Mouse (Mus musculus) neutrophil, adult 5-6 weeks (primary cell): ENCODE data around the gene Olfr92. TPM values are rescaled to one million over a fixed set of nuclear protein-coding genes. Genes with fewer than 3 reads are reported as not detected.

ENCODE experiments used
- ATAC-seq: fragments of 151-379, 151-347 bp; 2 replicates; pipeline ENCODE4 v1.8.0; 2017; ENCODE audit warnings: mild to moderate bottlenecking, moderate TSS enrichment; ENCODE audit not compliant: insufficient number of reproducible peaks, poor library complexity, low FRiP score, severe bottlenecking; ENCODE audit errors: extremely low read depth
- total RNA-seq: library from RNA; stranded (forward); fragments of 200-1000 nt; gene quantifications from 2 replicates; pipeline ENCODE4 v1.2.3, GENCODE M21; 2017

The Olfr92 gene
- total RNA-seq, 1 experiment from 2014 or later, result not detected

DNA sequence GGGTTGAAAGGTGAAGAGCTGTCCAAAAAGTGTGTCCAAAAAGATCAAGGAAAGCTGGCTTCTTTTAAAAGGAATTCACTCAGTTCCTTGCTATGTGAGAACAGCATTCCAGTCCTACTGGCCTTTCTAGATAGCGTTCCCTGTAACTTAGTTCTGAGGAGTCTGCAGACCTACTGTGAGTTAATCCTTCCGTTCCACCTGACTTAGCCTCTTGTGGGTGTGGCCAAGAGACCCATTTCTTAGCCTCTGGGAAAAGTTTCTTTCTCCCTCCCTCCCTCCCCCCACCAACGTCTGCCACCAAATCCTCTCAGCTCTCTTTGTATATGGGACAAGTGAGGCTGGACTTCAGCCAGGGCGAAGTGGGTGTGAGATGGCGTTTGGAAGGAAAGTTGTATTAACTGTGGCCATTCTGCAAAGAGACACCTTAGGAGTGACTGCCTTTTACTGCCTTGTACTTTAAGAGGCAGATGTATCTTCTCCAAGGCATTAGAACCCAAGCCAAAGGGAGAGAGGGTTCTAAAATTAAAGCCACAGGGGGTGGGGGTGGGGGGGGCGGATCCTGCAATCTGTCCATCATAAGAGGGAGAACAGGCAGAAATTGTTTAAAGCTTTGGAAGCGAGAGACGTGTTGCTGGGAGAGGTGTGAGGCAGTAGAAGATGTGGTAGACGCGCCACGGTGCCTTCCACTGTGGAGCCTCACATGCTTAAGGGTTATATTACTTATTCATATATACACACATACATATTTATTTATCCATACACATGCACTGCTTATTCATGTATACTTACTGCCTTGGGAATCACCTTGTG lies 56.0 kb downstream of the Olfr92 start:
- ATAC-seq, result no peak

DNA sequence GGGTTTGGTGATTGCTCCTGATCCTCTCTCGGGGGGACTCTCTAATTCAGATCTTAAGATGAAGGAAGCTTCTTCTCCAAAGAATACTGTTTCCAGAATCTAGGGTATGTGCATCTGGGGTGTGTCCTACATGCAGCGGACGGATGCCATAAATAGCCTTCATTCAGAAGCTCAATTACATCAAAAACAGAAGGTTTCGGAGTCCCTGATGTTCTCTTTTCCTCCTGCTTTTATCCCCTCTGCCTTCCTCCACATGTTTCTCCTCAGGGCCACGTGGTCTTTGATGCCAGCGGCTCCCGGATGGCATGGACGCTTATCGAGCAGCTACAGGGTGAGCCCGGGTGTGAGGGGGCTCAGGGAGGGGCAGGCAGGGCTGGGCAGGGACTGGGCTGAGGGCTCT lies 56.8 kb downstream of the Olfr92 start:
- ATAC-seq, result no peak

DNA sequence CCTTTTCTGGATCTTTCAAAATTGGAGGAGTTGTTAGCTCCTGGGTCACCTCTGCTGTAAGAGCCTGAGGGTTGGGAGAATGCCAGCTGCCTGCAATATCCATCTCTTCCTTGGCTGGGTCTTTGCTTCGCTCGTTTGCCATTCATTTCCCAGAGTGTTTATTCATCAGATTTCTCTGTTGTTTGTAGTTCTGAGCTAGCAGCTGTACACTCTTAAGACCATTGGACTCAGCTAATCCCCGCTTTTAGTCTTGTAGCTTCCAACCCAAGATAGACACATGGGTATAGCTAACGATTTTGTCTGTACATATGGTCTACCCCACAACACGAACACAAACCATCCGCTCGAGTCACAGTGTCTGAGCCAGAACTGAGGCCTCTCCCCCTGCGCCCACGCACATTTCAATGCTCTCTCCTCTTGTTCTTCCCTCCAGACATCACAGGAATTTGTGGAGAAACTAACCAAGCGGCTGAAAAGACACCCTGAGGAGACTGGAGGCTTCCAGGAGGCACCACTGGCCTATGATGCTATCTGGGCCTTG lies 57.7 kb downstream of the Olfr92 start:
- ATAC-seq, result no peak

DNA sequence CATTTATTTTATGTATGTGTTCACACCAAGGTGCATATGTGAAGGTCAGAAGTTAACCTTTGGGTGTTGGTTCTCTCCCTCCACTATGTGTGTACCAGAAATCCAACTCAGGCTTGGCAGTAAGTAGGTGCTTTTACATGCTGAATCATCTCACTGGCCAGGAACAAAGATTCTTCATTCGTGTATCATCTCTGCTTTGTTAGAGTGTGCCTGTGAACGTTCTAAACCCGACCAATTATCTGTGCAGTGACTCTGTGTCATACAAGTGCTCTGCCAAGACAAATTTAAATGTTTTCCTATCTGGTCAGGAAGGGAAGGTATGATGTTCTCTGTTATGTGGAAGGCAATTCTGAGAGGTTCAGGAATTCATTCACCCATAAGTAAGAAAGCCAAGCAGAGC lies 58.5 kb downstream of the Olfr92 start:
- ATAC-seq, result no peak

Other genes starting within 250 kb of the Olfr92 start
- gene Trim40, start 230.0 kb downstream of the Olfr92 start, total RNA-seq, result not detected in 2 replicates
- gene Trim31, start 222.0 kb downstream of the Olfr92 start, total RNA-seq, result not detected in 2 replicates
- gene Rnf39, start 177.2 kb downstream of the Olfr92 start, total RNA-seq, result 0.98 and 1.2 TPM in 2 replicates
- 91.1 and 104 TPM in 2 replicates for gene Ppp1r11, start 168.3 kb downstream of the Olfr92 start, total RNA-seq
- gene Znrd1, start 161.5 kb downstream of the Olfr92 start, total RNA-seq, result 28.3 and 34.6 TPM in 2 replicates
- gene Znrd1as, start 161.5 kb downstream of the Olfr92 start, total RNA-seq, result 6.0 and 6.1 TPM in 2 replicates
- gene 2410137M14Rik, start 138.9 kb downstream of the Olfr92 start, total RNA-seq, result 0.58 TPM in 1 of 2 replicates, not detected in the other
- gene H2-M5, start 130.6 kb downstream of the Olfr92 start, total RNA-seq, result not detected in 2 replicates
- gene Zfp57, start 118.9 kb downstream of the Olfr92 start, total RNA-seq, result not detected in 2 replicates
- not detected in 2 replicates for gene Mog, start 96.7 kb downstream of the Olfr92 start, total RNA-seq
- gene Gabbr1, start 74.1 kb downstream of the Olfr92 start, total RNA-seq, result 34.7 and 38.2 TPM in 2 replicates
- 0.12 TPM in 1 of 2 replicates, not detected in the other for gene Olfr90, start 31.6 kb downstream of the Olfr92 start, total RNA-seq
- gene Olfr91, start 21.8 kb downstream of the Olfr92 start, total RNA-seq, result not detected in 2 replicates
- not detected in 2 replicates for gene Olfr93, start 41.4 kb upstream of the Olfr92 start, total RNA-seq
- not detected in 2 replicates for gene Ubd, start 73.8 kb upstream of the Olfr92 start, total RNA-seq
- not detected in 2 replicates for gene Olfr94, start 80.9 kb upstream of the Olfr92 start, total RNA-seq
- not detected in 2 replicates for gene Olfr95, start 93.0 kb upstream of the Olfr92 start, total RNA-seq
- gene Olfr96, start 100.1 kb upstream of the Olfr92 start, total RNA-seq, result not detected in 2 replicates
- gene Olfr97, start 117.2 kb upstream of the Olfr92 start, total RNA-seq, result not detected in 2 replicates
- 0.61 and 0.81 TPM in 2 replicates for gene Olfr98, start 143.7 kb upstream of the Olfr92 start, total RNA-seq
- gene H2-M3, start 150.1 kb upstream of the Olfr92 start, total RNA-seq, result 78.4 and 81.0 TPM in 2 replicates
- gene Olfr99, start 163.4 kb upstream of the Olfr92 start, total RNA-seq, result 0.61 and 1.9 TPM in 2 replicates
- not detected in 2 replicates for gene Olfr101, start 184.2 kb upstream of the Olfr92 start, total RNA-seq
- not detected in 2 replicates for gene Olfr102, start 197.0 kb upstream of the Olfr92 start, total RNA-seq
- gene Olfr103, start 219.6 kb upstream of the Olfr92 start, total RNA-seq, result not detected in 2 replicates
- not detected in 2 replicates for gene Olfr104-ps, start 239.5 kb upstream of the Olfr92 start, total RNA-seq